Mouse (Mus musculus): ENCODE results near the gene Clpx. TPM values are rescaled to one million over a fixed set of nuclear protein-coding genes. Genes with fewer than 3 reads are reported as not detected.
A peak's percentile ranks its signal among the peaks of the same experiment; 100 is the strongest.
"Not testable (repeated sequence)": the region's sequence is repeated elsewhere in the genome, so short reads cannot be mapped to it uniquely, and the experiment has no call there.

Gene Clpx
- polyA plus RNA-seq, 1 experiment from 2014 or later, result 52.9 TPM

DNA sequence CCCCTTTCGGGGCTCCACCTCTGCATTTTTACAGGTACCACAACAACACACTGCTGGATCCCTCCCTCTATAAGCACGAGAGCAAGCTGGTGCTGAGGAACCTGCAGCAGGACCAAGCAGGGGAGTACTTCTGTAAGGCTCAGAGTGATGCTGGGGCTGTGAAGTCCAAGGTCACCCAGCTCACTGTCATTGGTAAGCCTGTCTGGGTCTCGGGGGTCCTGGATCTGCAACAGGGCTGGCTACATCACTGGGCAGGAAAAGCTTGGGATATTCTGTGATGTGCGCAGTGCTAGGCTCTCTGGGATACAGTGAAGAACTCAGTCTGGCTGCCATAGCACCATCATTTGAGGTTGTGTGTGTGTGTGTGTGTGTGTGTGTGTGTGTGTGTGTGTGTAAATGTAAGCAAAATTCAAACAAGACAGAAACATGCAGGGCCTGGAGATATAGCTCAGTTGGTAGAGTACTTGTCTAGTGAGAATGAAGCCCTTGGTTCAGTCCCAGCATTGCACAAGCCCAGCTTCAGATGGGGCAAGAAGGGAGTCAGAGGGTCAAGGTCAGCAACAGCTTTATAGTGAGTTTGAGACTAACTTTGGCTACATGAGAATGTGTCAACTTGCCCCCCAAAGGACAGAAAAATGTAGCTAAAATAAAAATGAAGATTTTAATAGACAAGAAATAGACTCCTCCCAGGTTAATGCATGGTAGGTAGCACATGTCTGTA, 18.1 kb upstream of the Clpx start:
- Histone ChIP-seq H3K4me2 (ENCODE audit: low read length) (no peak overlapping the region), H3K9me3 (ENCODE audit: control insufficient read depth, low read length) (no peaks in the 10 kb centered on the region), H3K36me3 (ENCODE audit: control insufficient read depth, insufficient read depth, low read length) (no peaks in the 10 kb centered on the region), H3K4me3 (ENCODE audit: control insufficient read depth in 1 of 2, insufficient read depth in 1 of 2, low read depth in 1 of 2, low read length in 2 of 2) (no peak overlapping the region), H3K4me1 (ENCODE audit: control insufficient read depth in 2 of 2, insufficient read depth in 2 of 2, low read length in 2 of 2) (no peaks in the 10 kb centered on the region), H3K9ac (ENCODE audit: low read length) (no peak overlapping the region), H3K27ac (replicated peaks in 1 of 2; ENCODE audit: control insufficient read depth in 1 of 2, insufficient read depth in 1 of 2, low read depth in 2 of 2, low read length in 2 of 2) (no peak overlapping the region), H3K27me3 (ENCODE audit: control insufficient read depth, insufficient read depth, low read length) (no peaks in the 10 kb centered on the region)
- 66% methylated on average over 4 of the region's 4 CpGs for WGBS
- ATAC-seq (ENCODE audit: insufficient number of reproducible peaks, insufficient read depth, low FRiP score, low read depth), result no peak

DNA sequence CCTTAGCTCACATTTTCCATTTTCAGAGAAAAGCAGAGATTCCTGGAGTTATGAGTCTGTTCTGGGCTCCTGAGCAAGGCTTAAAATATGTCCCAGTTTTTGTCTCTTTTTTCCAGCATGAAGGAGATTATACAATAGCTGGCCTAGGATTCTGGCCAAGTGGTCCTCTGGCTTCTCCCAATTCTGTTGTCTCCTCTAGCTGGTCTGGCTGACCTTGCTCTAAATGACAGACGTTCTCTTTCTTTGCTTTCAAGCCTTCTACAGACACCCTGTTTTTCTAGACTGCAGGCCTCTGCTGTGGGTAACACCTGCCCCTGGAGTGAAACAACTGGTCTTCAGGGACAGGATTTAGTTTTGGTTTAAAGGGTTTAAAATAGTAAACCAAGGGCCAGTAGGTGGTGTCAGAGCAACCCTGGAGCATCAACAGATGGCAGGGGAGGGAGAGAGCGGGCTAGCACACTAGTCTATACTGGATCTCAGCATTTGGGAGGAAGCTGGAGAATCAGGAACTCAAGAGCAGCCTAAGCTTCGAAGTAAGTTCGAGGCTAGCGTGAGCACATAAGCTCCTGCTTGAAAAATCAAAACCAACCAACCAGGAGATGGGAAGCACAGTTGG, 12.4 kb upstream of the Clpx start:
- ATAC-seq (ENCODE audit: insufficient number of reproducible peaks, insufficient read depth, low FRiP score, low read depth), result no peak
- H3K9me3 ChIP-seq (ENCODE audit: control insufficient read depth, low read length), result no peaks in the 10 kb centered on the region
- H3K9ac ChIP-seq (ENCODE audit: low read length), result no peak overlapping the region
- H3K36me3 ChIP-seq (ENCODE audit: control insufficient read depth, insufficient read depth, low read length), result no peaks in the 10 kb centered on the region
- no peak overlapping the region for H3K4me3 ChIP-seq (ENCODE audit: control insufficient read depth in 1 of 2, insufficient read depth in 1 of 2, low read depth in 1 of 2, low read length in 2 of 2)
- H3K4me2 ChIP-seq (ENCODE audit: low read length), result no peak overlapping the region
- H3K27me3 ChIP-seq (ENCODE audit: control insufficient read depth, insufficient read depth, low read length), result no peaks in the 10 kb centered on the region
- no peak overlapping the region; a peak in 1 of 4 replicates for H3K27ac ChIP-seq (replicated peaks in 1 of 2; ENCODE audit: control insufficient read depth in 1 of 2, insufficient read depth in 1 of 2, low read depth in 2 of 2, low read length in 2 of 2)
- H3K4me1 ChIP-seq (ENCODE audit: control insufficient read depth in 2 of 2, insufficient read depth in 2 of 2, low read length in 2 of 2), result no peaks in the 10 kb centered on the region
- 63% methylated on average over 5 of the region's 5 CpGs for WGBS

DNA sequence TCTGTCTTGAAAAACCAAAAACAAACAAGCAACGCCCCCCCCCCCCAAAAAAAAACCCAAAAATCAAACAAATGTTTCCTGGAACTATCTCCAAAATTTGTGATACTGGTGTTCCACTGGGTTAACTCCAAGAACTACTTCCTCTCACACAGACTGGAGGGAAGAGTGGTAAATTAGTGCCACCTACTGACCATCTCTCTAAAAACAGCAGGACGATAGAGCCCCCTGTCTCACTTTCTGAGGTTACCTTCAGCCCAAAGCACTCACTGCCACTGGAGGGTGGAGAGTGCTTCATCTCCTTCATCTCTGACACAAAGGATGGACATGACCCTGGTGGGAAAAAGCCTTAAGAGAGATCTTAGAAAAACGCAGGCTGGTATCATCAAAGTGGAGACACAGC, 10.8 kb upstream of the Clpx start:
- no peaks in the 10 kb centered on the region for H3K9me3 ChIP-seq (ENCODE audit: control insufficient read depth, low read length)
- whole genome bisulfite sequencing, result 3% methylated on average over 3 of the region's 3 CpGs
- no peak overlapping the region for H3K27ac ChIP-seq (replicated peaks in 1 of 2; ENCODE audit: control insufficient read depth in 1 of 2, insufficient read depth in 1 of 2, low read depth in 2 of 2, low read length in 2 of 2)
- no peak overlapping the region for H3K4me3 ChIP-seq (ENCODE audit: control insufficient read depth in 1 of 2, insufficient read depth in 1 of 2, low read depth in 1 of 2, low read length in 2 of 2)
- no peaks in the 10 kb centered on the region for H3K4me1 ChIP-seq (ENCODE audit: control insufficient read depth in 2 of 2, insufficient read depth in 2 of 2, low read length in 2 of 2)
- no peak overlapping the region for H3K4me2 ChIP-seq (ENCODE audit: low read length)
- H3K27me3 ChIP-seq (ENCODE audit: control insufficient read depth, insufficient read depth, low read length), result no peaks in the 10 kb centered on the region
- H3K9ac ChIP-seq (ENCODE audit: low read length), result no peak overlapping the region
- H3K36me3 ChIP-seq (ENCODE audit: control insufficient read depth, insufficient read depth, low read length), result no peaks in the 10 kb centered on the region
- ATAC-seq (ENCODE audit: insufficient number of reproducible peaks, insufficient read depth, low FRiP score, low read depth), result no peak

DNA sequence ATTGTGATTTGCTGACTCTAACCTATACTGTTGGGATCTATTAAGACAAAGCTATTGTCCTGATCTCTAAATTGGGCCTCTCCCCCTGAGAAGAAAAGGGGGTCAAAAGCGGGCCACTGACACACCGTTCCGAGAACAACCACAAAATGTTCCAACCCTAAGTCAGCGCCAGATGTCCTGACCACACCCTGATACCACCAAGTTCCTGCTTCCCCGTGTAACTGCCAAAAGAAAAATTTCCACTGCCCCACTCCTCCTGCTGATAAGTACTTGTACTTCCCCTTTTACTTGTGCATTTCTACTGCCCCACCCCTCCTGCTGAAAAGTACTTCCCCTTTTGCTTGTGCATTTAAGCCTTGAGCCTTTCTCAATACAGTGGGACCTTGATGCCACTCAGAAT, 5.8 kb upstream of the Clpx start:
- not testable (repeated sequence) for H3K27me3 ChIP-seq (ENCODE audit: control insufficient read depth, insufficient read depth, low read length); ATAC-seq (ENCODE audit: insufficient number of reproducible peaks, insufficient read depth, low FRiP score, low read depth); H3K9ac ChIP-seq (ENCODE audit: low read length); H3K9me3 ChIP-seq (ENCODE audit: control insufficient read depth, low read length); H3K36me3 ChIP-seq (ENCODE audit: control insufficient read depth, insufficient read depth, low read length); H3K4me2 ChIP-seq (ENCODE audit: low read length); H3K27ac ChIP-seq (replicated peaks in 1 of 2; ENCODE audit: control insufficient read depth in 1 of 2, insufficient read depth in 1 of 2, low read depth in 2 of 2, low read length in 2 of 2); H3K4me1 ChIP-seq (ENCODE audit: control insufficient read depth in 2 of 2, insufficient read depth in 2 of 2, low read length in 2 of 2); H3K4me3 ChIP-seq (ENCODE audit: control insufficient read depth in 1 of 2, insufficient read depth in 1 of 2, low read depth in 1 of 2, low read length in 2 of 2)
- 67% methylated on average over 5 of the region's 5 CpGs for WGBS

DNA sequence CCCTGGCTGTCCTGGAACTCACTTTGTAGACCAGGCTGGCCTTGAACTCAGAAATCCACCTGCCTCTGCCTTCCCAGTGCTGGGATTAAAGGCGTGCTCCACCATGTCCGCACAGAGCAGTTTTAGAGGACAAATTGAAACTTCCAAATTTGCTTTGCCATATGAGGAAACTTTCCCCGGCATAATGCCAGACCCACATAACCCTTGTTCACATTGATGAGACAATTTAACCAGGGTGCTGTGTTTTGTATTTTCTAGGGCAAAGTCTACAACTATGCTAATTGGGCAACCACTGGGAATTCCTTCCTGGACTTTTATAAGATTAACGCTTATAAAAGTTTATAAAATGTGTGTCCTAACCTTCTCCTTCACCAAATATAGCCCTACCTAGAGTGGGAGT, 4.1 kb upstream of the Clpx start:
- Histone ChIP-seq H3K27ac (replicated peaks in 1 of 2; ENCODE audit: control insufficient read depth in 1 of 2, insufficient read depth in 1 of 2, low read depth in 2 of 2, low read length in 2 of 2) (no peak overlapping the region), H3K4me3 (ENCODE audit: control insufficient read depth in 1 of 2, insufficient read depth in 1 of 2, low read depth in 1 of 2, low read length in 2 of 2) (no peak overlapping the region), H3K9ac (ENCODE audit: low read length) (no peak overlapping the region), H3K9me3 (ENCODE audit: control insufficient read depth, low read length) (no peaks in the 10 kb centered on the region), H3K27me3 (ENCODE audit: control insufficient read depth, insufficient read depth, low read length) (no peaks in the 10 kb centered on the region), H3K36me3 (ENCODE audit: control insufficient read depth, insufficient read depth, low read length) (no peaks in the 10 kb centered on the region), H3K4me2 (ENCODE audit: low read length) (no peak overlapping the region), H3K4me1 (ENCODE audit: control insufficient read depth in 2 of 2, insufficient read depth in 2 of 2, low read length in 2 of 2) (peaks cover 2 to 6% of the 10 kb centered on the region in 2 experiments; a peak in 2 of 4 replicates)
- ATAC-seq (ENCODE audit: insufficient number of reproducible peaks, insufficient read depth, low FRiP score, low read depth), result no peak
- 89% methylated on average over 4 of the region's 4 CpGs for WGBS

DNA sequence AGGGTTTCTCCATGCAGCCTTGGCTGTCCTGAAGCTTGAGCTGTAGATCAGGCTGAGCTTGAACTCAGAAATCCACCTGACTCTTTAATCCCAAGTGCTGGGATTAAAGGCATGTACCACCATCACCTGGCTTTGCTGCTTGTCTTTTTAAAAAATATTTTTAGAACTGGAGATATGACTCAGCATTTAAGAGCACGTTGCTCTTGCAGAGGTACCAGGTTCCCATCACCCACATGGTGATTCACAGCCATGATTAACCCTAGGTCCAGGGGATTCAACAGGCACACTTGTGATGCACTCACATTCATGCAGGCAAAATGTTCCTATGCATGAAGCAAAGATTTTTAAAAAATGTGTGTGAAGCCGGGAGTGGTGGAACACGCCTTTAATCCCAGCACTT, 1.6 kb upstream of the Clpx start:
- H3K4me2 ChIP-seq (ENCODE audit: low read length), result no peak overlapping the region
- no peak overlapping the region for H3K4me3 ChIP-seq (ENCODE audit: control insufficient read depth in 1 of 2, insufficient read depth in 1 of 2, low read depth in 1 of 2, low read length in 2 of 2)
- H3K4me1 ChIP-seq (ENCODE audit: control insufficient read depth in 2 of 2, insufficient read depth in 2 of 2, low read length in 2 of 2), result peaks cover 2 to 18% of the 10 kb centered on the region in 2 experiments; a peak in 2 of 4 replicates
- H3K27me3 ChIP-seq (ENCODE audit: control insufficient read depth, insufficient read depth, low read length), result no peaks in the 10 kb centered on the region
- no peak overlapping the region for H3K27ac ChIP-seq (replicated peaks in 1 of 2; ENCODE audit: control insufficient read depth in 1 of 2, insufficient read depth in 1 of 2, low read depth in 2 of 2, low read length in 2 of 2)
- ATAC-seq (ENCODE audit: insufficient number of reproducible peaks, insufficient read depth, low FRiP score, low read depth), result no peak
- H3K36me3 ChIP-seq (ENCODE audit: control insufficient read depth, insufficient read depth, low read length), result peaks cover 9% of the 10 kb centered on the region
- no peak overlapping the region for H3K9ac ChIP-seq (ENCODE audit: low read length)
- H3K9me3 ChIP-seq (ENCODE audit: control insufficient read depth, low read length), result no peaks in the 10 kb centered on the region
- 64% methylated on average over 3 of the region's 3 CpGs for WGBS

DNA sequence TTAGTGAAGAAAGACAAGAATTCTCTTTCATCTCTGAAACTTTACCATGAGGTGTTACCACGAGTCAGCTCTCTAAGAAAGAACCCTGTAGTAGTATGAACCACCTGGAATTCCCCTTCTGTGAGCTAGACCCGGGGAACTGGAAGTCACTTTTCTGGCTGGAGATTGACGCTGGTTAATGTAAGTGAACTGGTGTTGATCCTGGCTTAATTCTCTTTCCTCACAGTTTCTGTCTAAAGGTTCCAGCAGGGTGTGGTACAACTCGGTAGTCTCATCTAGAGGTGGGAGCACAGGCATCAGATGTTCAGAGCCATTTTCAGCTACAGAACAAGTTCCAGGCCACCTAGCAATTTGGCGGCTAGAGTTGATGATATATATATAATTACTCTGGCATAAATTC, 941 bp upstream of the Clpx start:
- Histone ChIP-seq H3K36me3 (ENCODE audit: control insufficient read depth, insufficient read depth, low read length) (peaks cover 14% of the 10 kb centered on the region), H3K9ac (ENCODE audit: low read length) (peak overlapping the region; percentile 80), H3K27me3 (ENCODE audit: control insufficient read depth, insufficient read depth, low read length) (no peaks in the 10 kb centered on the region), H3K4me1 (ENCODE audit: control insufficient read depth in 2 of 2, insufficient read depth in 2 of 2, low read length in 2 of 2) (peaks cover 2 to 18% of the 10 kb centered on the region in 2 experiments; a peak in 2 of 4 replicates), H3K4me3 (ENCODE audit: control insufficient read depth in 1 of 2, insufficient read depth in 1 of 2, low read depth in 1 of 2, low read length in 2 of 2) (peak overlapping the region; percentile 78 to 95), H3K4me2 (ENCODE audit: low read length) (peak overlapping the region; percentile 72), H3K27ac (replicated peaks in 1 of 2; ENCODE audit: control insufficient read depth in 1 of 2, insufficient read depth in 1 of 2, low read depth in 2 of 2, low read length in 2 of 2) (peak overlapping the region; percentile 80 to 91), H3K9me3 (ENCODE audit: control insufficient read depth, low read length) (no peaks in the 10 kb centered on the region)
- ATAC-seq (ENCODE audit: insufficient number of reproducible peaks, insufficient read depth, low FRiP score, low read depth), result no peak
- WGBS, result 28% methylated on average over 5 of the region's 5 CpGs
